Mouse (Mus musculus) lung, postnatal 0 days (tissue): Measurements from ENCODE around the gene Elovl7. TPM values are rescaled to one million over a fixed set of nuclear protein-coding genes. Genes with fewer than 3 reads are reported as not detected.

ENCODE experiments used
- ATAC-seq: fragments of 200-750 bp; cut with Nextera tagmentation; 2 replicates; pipeline ENCODE4 v1.8.0; 2017; ENCODE audit warnings: moderate library complexity
- DNase-seq: peaks from one replicate; pipeline ENCODE4 v3.0.0-alpha.2; 2016; ENCODE audit warnings: low spot score
- H3K27ac ChIP-seq: fragments of 300-500 bp; sonication (generic); 2 replicates; pipeline ENCODE4 v1.5.1; 2014; ENCODE audit warnings: antibody characterized with exemption, mild to moderate bottlenecking, low read length, mixed read lengths
- H3K27me3 ChIP-seq: fragments of 300-500 bp; sonication (generic); replicated peaks from 2 replicates; pipeline ENCODE4 v1.6.1; 2014; ENCODE audit warnings: low read length, mixed read lengths; ENCODE audit not compliant: insufficient read depth
- H3K36me3 ChIP-seq: fragments of 300-500 bp; sonication (generic); 2 replicates; pipeline ENCODE4 v1.6.1; 2014; ENCODE audit warnings: low read length, mixed read lengths; ENCODE audit not compliant: insufficient read depth
- H3K4me1 ChIP-seq: fragments of 300-500 bp; sonication (generic); 2 replicates; pipeline ENCODE4 v1.6.1; 2014; ENCODE audit warnings: antibody characterized with exemption, low read depth, low read length, mixed read lengths; ENCODE audit not compliant: insufficient read depth
- H3K4me2 ChIP-seq: fragments of 300-500 bp; sonication (generic); replicated peaks from 2 replicates; pipeline ENCODE4 v1.6.1; 2014; ENCODE audit warnings: low read depth, mild to moderate bottlenecking, low read length, moderate library complexity, mixed read lengths
- H3K4me3 ChIP-seq: fragments of 300-500 bp; sonication (generic); 2 replicates; pipeline ENCODE4 v1.5.1; 2014; ENCODE audit warnings: low read depth, low read length
- H3K9ac ChIP-seq: fragments of 300-500 bp; sonication (generic); replicated peaks from 2 replicates; pipeline ENCODE4 v1.6.1; 2014; ENCODE audit warnings: low read depth, mild to moderate bottlenecking
- H3K9me3 ChIP-seq: fragments of 300-500 bp; sonication (generic); 2 replicates; pipeline ENCODE4 v1.6.1; 2016; ENCODE audit warnings: low read length, mixed read lengths
- CTCF ChIP-seq: IDR thresholded peaks from 2 replicates; pipeline ENCODE4 v1.5.1; 2016; ENCODE audit warnings: antibody characterized with exemption, mild to moderate bottlenecking
- EP300 ChIP-seq: IDR thresholded peaks from 2 replicates; pipeline ENCODE4 v1.6.1; 2016; ENCODE audit warnings: antibody characterized with exemption, mild to moderate bottlenecking, control low read depth
- WGBS: fragments of 180-500 bp; shearing (Covaris S2); extraction: QIAGEN DNeasy Blood & Tissue Kit; methylation state at CpG from one replicate; pipeline ENCODE4 v1.1.7; 2014; 5-methylcytosine and 5-hydroxymethylcytosine counted together
- polyA plus RNA-seq: library from polyadenylated mRNA; unstranded; fragments of >200 nt; fragmentation: Nextera tagmentation; extraction: Ambion mirVana; gene quantifications from 2 replicates; pipeline ENCODE4 v1.2.1, GENCODE M21; 2015

Elovl7 gene
- polyA plus RNA-seq, 1 experiment from 2014 or later = 10.1 TPM

- WGBS = 77% methylated on average over 7 of the region's 7 CpGs
- no peaks in the 10 kb centered on the region for H3K9me3 ChIP-seq
- H3K9ac ChIP-seq = no peak overlapping the region
- no peak overlapping the region for H3K27ac ChIP-seq
- ATAC-seq (no peak), DNase-seq (no peak)
- no peaks in the 10 kb centered on the region for H3K27me3 ChIP-seq
- no peak overlapping the region for H3K4me2 ChIP-seq
- no peak overlapping the region for H3K4me3 ChIP-seq
- TF ChIP-seq EP300 = no peak
- no peak for TF ChIP-seq CTCF
- H3K36me3 ChIP-seq = no peaks in the 10 kb centered on the region
- no peaks in the 10 kb centered on the region for H3K4me1 ChIP-seq
Observed at GRCm38 (mm10) chr13:108327047-108327446, 112.8 kb downstream of the Elovl7 start.

- Histone ChIP-seq H3K36me3 (no peaks in the 10 kb centered on the region), H3K9me3 (no peaks in the 10 kb centered on the region), H3K9ac (no peak overlapping the region), H3K4me3 (no peak overlapping the region), H3K27me3 (no peaks in the 10 kb centered on the region), H3K4me2 (no peak overlapping the region), H3K4me1 (no peaks in the 10 kb centered on the region), H3K27ac (no peak overlapping the region)
- ATAC-seq (no peak), DNase-seq (no peak)
- TF ChIP-seq CTCF (no peak), EP300 (no peak)
- 90% methylated on average over 21 of the region's 21 CpGs for WGBS
Observed at GRCm38 (mm10) chr13:108328406-108329180, 114.4 kb downstream of the Elovl7 start.

GRCm38 (mm10) chr13:108329693-108330092 is 115.5 kb downstream of the Elovl7 start:
- no peaks in the 10 kb centered on the region for H3K36me3 ChIP-seq
- no peaks in the 10 kb centered on the region for H3K9me3 ChIP-seq
- H3K4me2 ChIP-seq = no peak overlapping the region
- no peaks in the 10 kb centered on the region for H3K4me1 ChIP-seq
- DNase-seq (peak; percentile 87), ATAC-seq (peak; percentile 65)
- no peaks in the 10 kb centered on the region for H3K27me3 ChIP-seq
- H3K27ac ChIP-seq = no peak overlapping the region
- 53% methylated on average over 3 of the region's 3 CpGs for WGBS
- no peak overlapping the region for H3K4me3 ChIP-seq
- TF ChIP-seq EP300 (peak; percentile 54), CTCF (peak; percentile 77)
- H3K9ac ChIP-seq = no peak overlapping the region

Other genes with a start within 250 kb of the Elovl7 start
- 65.7 and 68.2 TPM in 2 replicates for gene Smim15, start 170.0 kb upstream of the Elovl7 start, polyA plus RNA-seq
- gene Ndufaf2, start 55.8 kb upstream of the Elovl7 start, polyA plus RNA-seq = 35.7 and 37.2 TPM in 2 replicates
- 8.3 and 9.0 TPM in 2 replicates for gene Ercc8, start 55.7 kb upstream of the Elovl7 start, polyA plus RNA-seq
- 0.70 and 1.2 TPM in 2 replicates for gene Depdc1b, start 101.9 kb downstream of the Elovl7 start, polyA plus RNA-seq
- gene Pde4d, start 235.5 kb downstream of the Elovl7 start, polyA plus RNA-seq = 19.7 and 20.3 TPM in 2 replicates